11 mouse cellular contexts compared by ENCODE assay signal in genomic region chr11:98753264-98753663, GRCm38 (mm10). TPM values are rescaled to one million over a fixed set of nuclear protein-coding genes. Genes with fewer than 3 reads are reported as not detected.
A peak's percentile ranks its signal among the peaks of the same experiment; 100 is the strongest.
DNase-seq lines count a peak whose midpoint lies in the region; ATAC-seq and TF ChIP-seq lines count a peak whose summit lies in the region.
"Had no signal": no experiment of that assay in that cellular context is flagged by ENCODE, and none has a peak within 500 bp of the region (broad histone marks: within the 10 kb centered on the region; RNA-seq: fewer than 3 reads in every experiment).

No protein-coding gene starts in this region.

- H3K9ac ChIP-seq in forebrain, embryonic 14.5 days (ENCODE audit: low read length): no peak overlapping the region
- H3K9ac ChIP-seq in forebrain, embryonic 16.5 days (replicated peaks; ENCODE audit: low read depth, low read length): no peak overlapping the region
- H3K9ac ChIP-seq in kidney, postnatal 0 days (ENCODE audit: low read depth, low read length): no peak overlapping the region
- H3K9ac ChIP-seq in hindbrain, embryonic 15.5 days: no peak overlapping the region
- H3K9ac ChIP-seq: embryonic facial prominence, embryonic 15.5 days had no signal

- H3K4me1 ChIP-seq in forebrain, embryonic 14.5 days (ENCODE audit: control insufficient read depth, insufficient read depth, low read length): peaks cover 43% of the 10 kb centered on the region
- peaks cover 62% of the 10 kb centered on the region for H3K4me1 ChIP-seq in forebrain, embryonic 16.5 days (replicated peaks; ENCODE audit: control insufficient read depth, insufficient read depth, low read length)
- H3K4me1 ChIP-seq in kidney, postnatal 0 days (replicated peaks; ENCODE audit: insufficient read depth, low read length): peaks cover 69% of the 10 kb centered on the region
- H3K4me1 ChIP-seq in bone marrow macrophage, adult 2 months (ENCODE audit: control insufficient read depth, insufficient read depth, low read length): peaks cover 51% of the 10 kb centered on the region
- H3K4me1 ChIP-seq in hindbrain, embryonic 15.5 days (replicated peaks): peaks cover 68% of the 10 kb centered on the region

- no peaks in the 10 kb centered on the region for H3K9me3 ChIP-seq in forebrain, embryonic 14.5 days (replicated peaks; ENCODE audit: control insufficient read depth, low read length)
- H3K9me3 ChIP-seq in forebrain, embryonic 16.5 days (ENCODE audit: control insufficient read depth, low read length): no peaks in the 10 kb centered on the region
- H3K9me3 ChIP-seq in kidney, postnatal 0 days (replicated peaks; ENCODE audit: low read length): no peaks in the 10 kb centered on the region
- no peaks in the 10 kb centered on the region for H3K9me3 ChIP-seq in hindbrain, embryonic 15.5 days
- H3K9me3 ChIP-seq: embryonic facial prominence, embryonic 15.5 days had no signal

- peaks cover 54% of the 10 kb centered on the region for H3K36me3 ChIP-seq in forebrain, embryonic 14.5 days (ENCODE audit: control insufficient read depth, insufficient read depth, low read length)
- H3K36me3 ChIP-seq in forebrain, embryonic 16.5 days (ENCODE audit: control insufficient read depth, insufficient read depth): peaks cover 15% of the 10 kb centered on the region
- peaks cover 23% of the 10 kb centered on the region; the same call in 1 of the 2 replicates for H3K36me3 ChIP-seq in kidney, postnatal 0 days (ENCODE audit: insufficient read depth, low read length)
- peaks cover 43% of the 10 kb centered on the region for H3K36me3 ChIP-seq in hindbrain, embryonic 15.5 days

- H3K27me3 ChIP-seq in forebrain, embryonic 14.5 days (replicated peaks; ENCODE audit: control insufficient read depth, insufficient read depth, low read length): no peaks in the 10 kb centered on the region
- no peaks in the 10 kb centered on the region for H3K27me3 ChIP-seq in forebrain, embryonic 16.5 days (replicated peaks; ENCODE audit: control insufficient read depth, insufficient read depth, low read length)
- H3K27me3 ChIP-seq in kidney, postnatal 0 days (ENCODE audit: insufficient read depth, low read length): no peaks in the 10 kb centered on the region
- no peaks in the 10 kb centered on the region for H3K27me3 ChIP-seq in hindbrain, embryonic 15.5 days
- H3K27me3 ChIP-seq: embryonic facial prominence, embryonic 15.5 days had no signal

- TF ChIP-seq POLR2A in bone marrow macrophage, adult 2 months (IDR thresholded peaks at IDR 0.05; ENCODE audit: borderline replicate concordance, low read depth, low read length): no peak

- no peak overlapping the region for H3K4me3 ChIP-seq in forebrain, embryonic 14.5 days (ENCODE audit: low read depth, low read length)
- no peak overlapping the region for H3K4me3 ChIP-seq in forebrain, embryonic 16.5 days (replicated peaks; ENCODE audit: low read length)
- H3K4me3 ChIP-seq in kidney, postnatal 0 days (replicated peaks; ENCODE audit: low read depth, low read length): no peak overlapping the region
- H3K4me3 ChIP-seq in bone marrow macrophage, adult 2 months (ENCODE audit: insufficient read depth, low read length): peak overlapping the region; percentile 30
- H3K4me3 ChIP-seq in hindbrain, embryonic 15.5 days: no peak overlapping the region
- H3K4me3 ChIP-seq: embryonic facial prominence, embryonic 15.5 days had no signal

- WGBS in forebrain, embryonic 14.5 days: 83% methylated on average over 5 of the region's 5 CpGs
- WGBS in forebrain, embryonic 16.5 days: 87% methylated on average over 5 of the region's 5 CpGs
- 95% methylated on average over 5 of the region's 5 CpGs for WGBS in kidney, postnatal 0 days
- WGBS in hindbrain, embryonic 15.5 days: 95% methylated on average over 5 of the region's 5 CpGs

- no peak for ATAC-seq in forebrain, embryonic 14.5 days
- no peak for ATAC-seq in forebrain, embryonic 16.5 days
- no peak for ATAC-seq in kidney, postnatal 0 days (replicated peaks; ENCODE audit: low FRiP score, low read depth)
- ATAC-seq in hindbrain, embryonic 15.5 days (ENCODE audit: low FRiP score, low read depth): no peak

- no peak for TF ChIP-seq CTCF in kidney, postnatal 0 days (IDR thresholded peaks at IDR 0.05; ENCODE audit: low read depth)
- no peak for TF ChIP-seq CTCF in bone marrow macrophage, adult 2 months (IDR thresholded peaks at IDR 0.05; ENCODE audit: low read depth, low read length)

- H3K4me2 ChIP-seq in forebrain, embryonic 14.5 days (ENCODE audit: low read length): no peak overlapping the region
- no peak overlapping the region for H3K4me2 ChIP-seq in forebrain, embryonic 16.5 days (ENCODE audit: low read length)
- no peak overlapping the region for H3K4me2 ChIP-seq in kidney, postnatal 0 days (ENCODE audit: low read length)
- H3K4me2 ChIP-seq in hindbrain, embryonic 15.5 days: no peak overlapping the region
- H3K4me2 ChIP-seq: embryonic facial prominence, embryonic 15.5 days had no signal

- no peak for DNase-seq in forebrain, embryonic 14.5 days (ENCODE audit: low spot score)
- no peak for DNase-seq in kidney, postnatal 0 days (ENCODE audit: low spot score)
- DNase-seq in kidney, postnatal 36 days: no peak
- DNase-seq in thymus, adult 18-20 months: no peak
- DNase-seq in left cerebral cortex, postnatal 36 days (ENCODE audit: low spot score in 2 of 2): no peak
- DNase-seq: gastrocnemius, postnatal 10 days; lung, postnatal 4 days had no signal

- 0 out of 2 replicates have a peak overlapping the region, but pooled peaks have one; percentile 17 for H3K27ac ChIP-seq in forebrain, embryonic 14.5 days (ENCODE audit: low read depth, low read length)
- no peak overlapping the region for H3K27ac ChIP-seq in forebrain, embryonic 16.5 days (ENCODE audit: low read length)
- H3K27ac ChIP-seq in kidney, postnatal 0 days: peak overlapping the region; percentile 72; the same call in 1 of the 2 replicates
- H3K27ac ChIP-seq in bone marrow macrophage, adult 2 months (ENCODE audit: insufficient read depth, low read depth, low read length): peak overlapping the region; percentile 68
- H3K27ac ChIP-seq in hindbrain, embryonic 15.5 days (replicated peaks): peak overlapping the region; percentile 9; the same call in 1 of the 2 replicates

- intact Hi-C loops in left cerebral cortex, postnatal 36 days (cut with DNase I): no loop called here

RNA-seq across cellular contexts. Expression of gene Thra, which starts 12.8 kb away (rescaled TPM):
- 164 and 199 TPM in 2 replicates for polyA plus RNA-seq in forebrain, embryonic 14.5 days (2014; fragmentation: Nextera tagmentation; extraction: Ambion mirVana)
- polyA plus RNA-seq in forebrain, embryonic 16.5 days (2015; fragmentation: Nextera tagmentation; extraction: Ambion mirVana): 177 and 182 TPM in 2 replicates
- 26.1 TPM in 2 replicates for polyA plus RNA-seq in kidney, postnatal 0 days (2015; fragmentation: Nextera tagmentation; extraction: Ambion mirVana)
- 20.7 and 23.5 TPM in 2 replicates for polyA plus RNA-seq in bone marrow macrophage, adult 2 months (2012; ENCODE audit: insufficient read depth, insufficient read length, missing spikeins)
- 136 and 138 TPM in 2 replicates for polyA plus RNA-seq in hindbrain, embryonic 15.5 days (2015; fragmentation: Nextera tagmentation; extraction: Ambion mirVana)
- 100 to 1,000 TPM; 718 to 779 TPM for total RNA-seq in left cerebral cortex, postnatal 36 days (2021)

RNA-seq across cellular contexts. Expression of gene Nr1d1, which starts 21.9 kb away (rescaled TPM):
- 2.2 and 3.1 TPM in 2 replicates for polyA plus RNA-seq in forebrain, embryonic 14.5 days (2014; fragmentation: Nextera tagmentation; extraction: Ambion mirVana)
- 3.8 and 4.0 TPM in 2 replicates for polyA plus RNA-seq in forebrain, embryonic 16.5 days (2015; fragmentation: Nextera tagmentation; extraction: Ambion mirVana)
- polyA plus RNA-seq in kidney, postnatal 0 days (2015; fragmentation: Nextera tagmentation; extraction: Ambion mirVana): 3.1 and 3.5 TPM in 2 replicates
- 7.4 and 8.2 TPM in 2 replicates for polyA plus RNA-seq in bone marrow macrophage, adult 2 months (2012; ENCODE audit: insufficient read depth, insufficient read length, missing spikeins)
- polyA plus RNA-seq in hindbrain, embryonic 15.5 days (2015; fragmentation: Nextera tagmentation; extraction: Ambion mirVana): 3.9 and 4.3 TPM in 2 replicates
- 100 to 1,000 TPM; 117 to 141 TPM for total RNA-seq in left cerebral cortex, postnatal 36 days (2021)

RNA-seq across cellular contexts. Expression of gene Med24, which starts 24.0 kb away (rescaled TPM):
- polyA plus RNA-seq in forebrain, embryonic 14.5 days (2014; fragmentation: Nextera tagmentation; extraction: Ambion mirVana): 76.0 and 85.9 TPM in 2 replicates
- polyA plus RNA-seq in forebrain, embryonic 16.5 days (2015; fragmentation: Nextera tagmentation; extraction: Ambion mirVana): 88.8 and 93.7 TPM in 2 replicates
- 38.3 and 41.2 TPM in 2 replicates for polyA plus RNA-seq in kidney, postnatal 0 days (2015; fragmentation: Nextera tagmentation; extraction: Ambion mirVana)
- 26.9 and 32.2 TPM in 2 replicates for polyA plus RNA-seq in bone marrow macrophage, adult 2 months (2012; ENCODE audit: insufficient read depth, insufficient read length, missing spikeins)
- polyA plus RNA-seq in hindbrain, embryonic 15.5 days (2015; fragmentation: Nextera tagmentation; extraction: Ambion mirVana): 67.0 and 70.3 TPM in 2 replicates
- total RNA-seq in left cerebral cortex, postnatal 36 days (2021): 100 to 1,000 TPM; 123 to 133 TPM

RNA-seq across cellular contexts. Expression of gene Msl1, which starts 42.1 kb away (rescaled TPM):
- polyA plus RNA-seq in forebrain, embryonic 14.5 days (2014; fragmentation: Nextera tagmentation; extraction: Ambion mirVana): 19.3 and 20.5 TPM in 2 replicates
- polyA plus RNA-seq in forebrain, embryonic 16.5 days (2015; fragmentation: Nextera tagmentation; extraction: Ambion mirVana): 27.7 and 32.0 TPM in 2 replicates
- 17.8 and 19.3 TPM in 2 replicates for polyA plus RNA-seq in kidney, postnatal 0 days (2015; fragmentation: Nextera tagmentation; extraction: Ambion mirVana)
- 78.4 and 79.3 TPM in 2 replicates for polyA plus RNA-seq in bone marrow macrophage, adult 2 months (2012; ENCODE audit: insufficient read depth, insufficient read length, missing spikeins)
- 31.7 and 33.1 TPM in 2 replicates for polyA plus RNA-seq in hindbrain, embryonic 15.5 days (2015; fragmentation: Nextera tagmentation; extraction: Ambion mirVana)
- total RNA-seq in left cerebral cortex, postnatal 36 days (2021): 100 to 1,000 TPM; 169 to 193 TPM

RNA-seq across cellular contexts. Expression of gene Casc3, which starts 51.4 kb away (rescaled TPM):
- polyA plus RNA-seq in forebrain, embryonic 14.5 days (2014; fragmentation: Nextera tagmentation; extraction: Ambion mirVana): 41.0 and 45.0 TPM in 2 replicates
- polyA plus RNA-seq in forebrain, embryonic 16.5 days (2015; fragmentation: Nextera tagmentation; extraction: Ambion mirVana): 52.5 and 54.6 TPM in 2 replicates
- 24.6 and 25.7 TPM in 2 replicates for polyA plus RNA-seq in kidney, postnatal 0 days (2015; fragmentation: Nextera tagmentation; extraction: Ambion mirVana)
- polyA plus RNA-seq in bone marrow macrophage, adult 2 months (2012; ENCODE audit: insufficient read depth, insufficient read length, missing spikeins): 37.9 and 40.1 TPM in 2 replicates
- 49.4 and 54.2 TPM in 2 replicates for polyA plus RNA-seq in hindbrain, embryonic 15.5 days (2015; fragmentation: Nextera tagmentation; extraction: Ambion mirVana)
- 10 to 100 TPM; 46.7 to 63.5 TPM for total RNA-seq in left cerebral cortex, postnatal 36 days (2021)
